Mouse (Mus musculus): ENCODE results near the gene Cxcl17. TPM values are rescaled to one million over a fixed set of nuclear protein-coding genes. Genes with fewer than 3 reads are reported as not detected.
A peak's percentile ranks its signal among the peaks of the same experiment; 100 is the strongest.

Gene Cxcl17
- polyA plus RNA-seq, 1 experiment from 2014 or later, result 0.40 TPM

GRCm38 (mm10) chr7:25387811-25388440 is 24.8 kb downstream of the Cxcl17 start:
- Histone ChIP-seq H3K27ac (replicated peaks) (no peak overlapping the region), H3K9ac (no peak overlapping the region), H3K4me1 (peaks cover 44% of the 10 kb centered on the region), H3K27me3 (replicated peaks) (no peaks in the 10 kb centered on the region), H3K4me2 (no peak overlapping the region), H3K9me3 (no peaks in the 10 kb centered on the region), H3K4me3 (no peak overlapping the region), H3K36me3 (peaks cover 41% of the 10 kb centered on the region)
- 89% methylated on average over 18 of the region's 18 CpGs for WGBS
- no peak for ATAC-seq (ENCODE audit: extremely low read depth, insufficient number of reproducible peaks, low FRiP score, low TSS enrichment)

- Histone ChIP-seq H3K27me3 (replicated peaks) (no peaks in the 10 kb centered on the region), H3K4me1 (peaks cover 41% of the 10 kb centered on the region), H3K27ac (replicated peaks) (peak overlapping the region; percentile 91), H3K9ac (peak overlapping the region; percentile 55), H3K36me3 (peaks cover 59% of the 10 kb centered on the region), H3K4me2 (peak overlapping the region; percentile 41), H3K9me3 (no peaks in the 10 kb centered on the region), H3K4me3 (0 out of 2 replicates have a peak overlapping the region, but pooled peaks have one; percentile 2)
- 55% methylated on average over 12 of the region's 12 CpGs for WGBS
- peak; percentile 45; the same call in 1 of the 2 replicates for ATAC-seq (ENCODE audit: extremely low read depth, insufficient number of reproducible peaks, low FRiP score, low TSS enrichment)
These were observed 26.7 kb downstream of the Cxcl17 start for GRCm38 (mm10) chr7:25385850-25386555.

- no peak overlapping the region for H3K4me2 ChIP-seq
- no peak overlapping the region; the same call in 1 of the 2 replicates for H3K27ac ChIP-seq (replicated peaks)
- ATAC-seq (ENCODE audit: extremely low read depth, insufficient number of reproducible peaks, low FRiP score, low TSS enrichment), result no peak
- H3K4me3 ChIP-seq, result no peak overlapping the region
- peaks cover 40% of the 10 kb centered on the region for H3K4me1 ChIP-seq
- H3K36me3 ChIP-seq, result peaks cover 59% of the 10 kb centered on the region
- no peaks in the 10 kb centered on the region for H3K27me3 ChIP-seq (replicated peaks)
- no peak overlapping the region for H3K9ac ChIP-seq
- 85% methylated on average over 12 of the region's 12 CpGs for WGBS
- H3K9me3 ChIP-seq, result no peaks in the 10 kb centered on the region
These were observed 27.4 kb downstream of the Cxcl17 start for GRCm38 (mm10) chr7:25385259-25385658.

- WGBS, result 77% methylated on average over 9 of the region's 9 CpGs
- Histone ChIP-seq H3K9me3 (no peaks in the 10 kb centered on the region), H3K27ac (replicated peaks) (no peak overlapping the region), H3K9ac (no peak overlapping the region), H3K36me3 (peaks cover 59% of the 10 kb centered on the region), H3K27me3 (replicated peaks) (no peaks in the 10 kb centered on the region), H3K4me1 (peaks cover 38% of the 10 kb centered on the region), H3K4me3 (no peak overlapping the region), H3K4me2 (no peak overlapping the region)
- no peak for ATAC-seq (ENCODE audit: extremely low read depth, insufficient number of reproducible peaks, low FRiP score, low TSS enrichment)
These were observed 27.9 kb downstream of the Cxcl17 start for GRCm38 (mm10) chr7:25384818-25385217.

- 81% methylated on average over 13 of the region's 13 CpGs for WGBS
- Histone ChIP-seq H3K36me3 (peaks cover 59% of the 10 kb centered on the region), H3K9ac (no peak overlapping the region), H3K4me2 (no peak overlapping the region), H3K4me1 (peaks cover 34% of the 10 kb centered on the region), H3K4me3 (no peak overlapping the region), H3K27me3 (replicated peaks) (no peaks in the 10 kb centered on the region), H3K9me3 (no peaks in the 10 kb centered on the region), H3K27ac (replicated peaks) (no peak overlapping the region)
- ATAC-seq (ENCODE audit: extremely low read depth, insufficient number of reproducible peaks, low FRiP score, low TSS enrichment), result no peak
These were observed 28.4 kb downstream of the Cxcl17 start for GRCm38 (mm10) chr7:25384318-25384717.

GRCm38 (mm10) chr7:25383891-25384290 is 28.8 kb downstream of the Cxcl17 start:
- H3K36me3 ChIP-seq, result peaks cover 59% of the 10 kb centered on the region
- WGBS, result 72% methylated on average over 4 of the region's 4 CpGs
- ATAC-seq (ENCODE audit: extremely low read depth, insufficient number of reproducible peaks, low FRiP score, low TSS enrichment), result no peak
- H3K4me1 ChIP-seq, result peaks cover 36% of the 10 kb centered on the region
- H3K4me3 ChIP-seq, result no peak overlapping the region
- no peak overlapping the region for H3K27ac ChIP-seq (replicated peaks)
- H3K4me2 ChIP-seq, result no peak overlapping the region
- no peaks in the 10 kb centered on the region for H3K27me3 ChIP-seq (replicated peaks)
- no peak overlapping the region for H3K9ac ChIP-seq
- H3K9me3 ChIP-seq, result no peaks in the 10 kb centered on the region

- H3K9ac ChIP-seq, result no peak overlapping the region
- H3K4me1 ChIP-seq, result peaks cover 38% of the 10 kb centered on the region
- WGBS, result 80% methylated on average over 7 of the region's 7 CpGs
- no peaks in the 10 kb centered on the region for H3K27me3 ChIP-seq (replicated peaks)
- no peak overlapping the region for H3K4me2 ChIP-seq
- no peak overlapping the region for H3K4me3 ChIP-seq
- H3K36me3 ChIP-seq, result peaks cover 59% of the 10 kb centered on the region
- no peaks in the 10 kb centered on the region for H3K9me3 ChIP-seq
- ATAC-seq (ENCODE audit: extremely low read depth, insufficient number of reproducible peaks, low FRiP score, low TSS enrichment), result no peak
- H3K27ac ChIP-seq (replicated peaks), result no peak overlapping the region
These were observed 29.3 kb downstream of the Cxcl17 start for GRCm38 (mm10) chr7:25383385-25383784.

- Histone ChIP-seq H3K9me3 (no peaks in the 10 kb centered on the region), H3K27me3 (replicated peaks) (no peaks in the 10 kb centered on the region), H3K4me3 (no peak overlapping the region), H3K4me2 (no peak overlapping the region), H3K9ac (no peak overlapping the region), H3K4me1 (peaks cover 39% of the 10 kb centered on the region), H3K36me3 (peaks cover 51% of the 10 kb centered on the region), H3K27ac (replicated peaks) (no peak overlapping the region)
- ATAC-seq (ENCODE audit: extremely low read depth, insufficient number of reproducible peaks, low FRiP score, low TSS enrichment), result no peak
These were observed 30.1 kb downstream of the Cxcl17 start for GRCm38 (mm10) chr7:25382541-25382940.

- Histone ChIP-seq H3K4me1 (peaks cover 40% of the 10 kb centered on the region), H3K4me3 (no peak overlapping the region), H3K4me2 (no peak overlapping the region), H3K27me3 (replicated peaks) (no peaks in the 10 kb centered on the region), H3K27ac (replicated peaks) (no peak overlapping the region), H3K36me3 (peaks cover 44% of the 10 kb centered on the region), H3K9me3 (no peaks in the 10 kb centered on the region), H3K9ac (no peak overlapping the region)
- no peak for ATAC-seq (ENCODE audit: extremely low read depth, insufficient number of reproducible peaks, low FRiP score, low TSS enrichment)
- 42% methylated on average over 3 of the region's 3 CpGs for WGBS
These were observed 31.4 kb downstream of the Cxcl17 start for GRCm38 (mm10) chr7:25381284-25381680.

GRCm38 (mm10) chr7:25380392-25381283 is 32.0 kb downstream of the Cxcl17 start:
- Histone ChIP-seq H3K9me3 (no peaks in the 10 kb centered on the region), H3K36me3 (peaks cover 44% of the 10 kb centered on the region), H3K27ac (replicated peaks) (peak overlapping the region; percentile 7; the same call in 1 of the 2 replicates), H3K4me2 (peak overlapping the region; percentile 85), H3K4me1 (peaks cover 35% of the 10 kb centered on the region), H3K4me3 (peak overlapping the region; percentile 55), H3K9ac (peak overlapping the region; percentile 85), H3K27me3 (replicated peaks) (no peaks in the 10 kb centered on the region)
- 47% methylated on average over 18 of the region's 18 CpGs for WGBS
- ATAC-seq (ENCODE audit: extremely low read depth, insufficient number of reproducible peaks, low FRiP score, low TSS enrichment), result no peak

All from heart, embryonic 13.5 days (tissue).